Mouse (Mus musculus): ENCODE measurements around the gene Hepacam2.

Gene Hepacam2

DNA sequence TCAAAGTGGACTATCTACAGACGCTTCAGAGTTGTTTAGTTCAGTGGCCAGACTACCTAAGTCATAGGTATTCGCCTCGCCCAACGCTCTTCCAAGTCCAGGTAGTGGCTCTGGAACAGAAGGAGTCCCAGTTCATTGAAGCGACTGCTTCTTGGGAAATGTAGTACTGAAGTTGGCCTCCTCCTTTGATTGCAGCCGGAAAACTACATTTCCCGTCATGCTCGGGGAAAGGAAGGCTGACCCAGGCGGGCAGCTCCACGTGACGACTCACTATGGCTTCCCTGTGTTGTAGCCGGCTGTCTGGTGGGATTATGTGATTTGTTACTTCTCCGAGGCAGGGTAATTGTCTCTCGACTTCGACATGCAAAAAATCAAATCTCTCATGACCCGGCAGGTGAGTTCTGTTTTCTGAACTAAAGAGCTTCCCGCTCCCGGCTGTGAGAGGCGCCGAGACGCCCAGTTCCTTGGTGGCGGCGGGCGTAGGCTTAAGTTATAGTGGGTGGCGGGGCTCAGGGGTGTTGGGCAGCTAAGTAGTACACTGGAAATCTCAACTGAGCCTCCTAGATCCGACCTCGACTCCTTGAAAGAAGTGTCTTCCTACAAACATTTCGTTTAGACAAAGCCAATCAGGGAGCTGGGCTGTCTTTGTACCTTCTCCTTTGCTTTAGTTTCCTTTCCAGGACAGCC is at the start of gene Hepacam2, which contains the start of gene Vps50:
Gene Hepacam2 (minus strand): TSS at position 137 of the 687 bp plus-strand sequence.
Gene Vps50 (plus strand): TSS at position 221 of the 687 bp plus-strand sequence.
- DNase-seq = peak; percentile 92

DNA sequence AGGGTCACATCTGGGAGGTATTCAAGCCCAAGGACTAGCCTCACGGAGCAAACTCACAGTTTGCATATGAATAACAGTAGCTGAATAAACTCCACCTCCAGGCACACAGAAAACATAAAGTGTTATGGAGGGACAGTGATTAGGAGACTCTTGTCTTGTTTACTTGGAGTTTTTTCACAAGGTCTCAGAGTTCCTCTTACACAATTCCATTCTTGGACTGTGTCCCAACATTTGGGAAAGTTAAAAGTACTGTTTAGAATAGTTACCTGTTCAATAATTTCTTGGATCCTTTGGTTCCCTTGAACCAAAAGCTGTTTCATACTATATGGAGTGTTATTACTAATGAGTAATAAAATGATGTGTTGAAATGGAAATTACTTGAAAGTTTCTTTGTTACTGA is 46.9 kb upstream of the Hepacam2 start:
- DNase-seq = no peak

DNA sequence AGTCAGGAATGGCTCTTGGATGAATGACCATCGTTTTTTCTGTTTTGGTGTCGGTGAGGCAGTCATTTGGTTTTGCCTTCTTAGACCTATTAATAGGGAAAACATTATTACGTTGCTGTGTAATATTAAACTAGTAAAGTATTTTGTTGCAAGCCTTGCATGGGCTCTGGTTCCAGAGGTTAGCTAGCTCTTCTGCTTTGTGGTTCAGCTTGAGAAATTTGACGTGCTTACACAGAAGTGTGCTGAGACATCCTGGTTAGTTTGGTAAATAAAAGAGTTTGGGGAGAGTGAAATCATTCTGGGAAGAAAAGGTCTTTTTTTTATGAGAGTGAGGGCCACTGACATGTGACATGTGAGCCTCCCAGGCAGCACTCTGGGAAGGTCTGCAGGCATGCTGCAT is 45.8 kb upstream of the Hepacam2 start:
- no peak for DNase-seq

DNA sequence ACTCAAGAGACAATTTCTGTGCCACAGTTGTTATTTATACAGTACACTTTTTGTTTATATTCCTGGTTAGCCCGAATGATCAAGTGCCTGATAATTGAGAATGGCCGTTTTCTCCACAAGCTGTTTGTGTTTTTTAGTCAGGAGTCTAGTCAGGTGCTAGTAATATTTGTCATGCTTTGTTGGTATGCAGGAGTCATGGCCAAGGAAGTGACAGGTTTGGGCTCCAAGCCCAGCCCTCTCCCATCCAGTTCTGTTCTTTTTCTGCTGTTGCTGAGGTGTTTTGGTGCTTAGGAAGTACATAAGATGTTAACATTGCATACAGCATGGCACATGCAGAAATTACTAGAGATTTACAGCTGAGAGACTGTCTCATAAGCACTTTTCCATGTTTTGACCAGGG is 41.4 kb upstream of the Hepacam2 start:
- DNase-seq = no peak

DNA sequence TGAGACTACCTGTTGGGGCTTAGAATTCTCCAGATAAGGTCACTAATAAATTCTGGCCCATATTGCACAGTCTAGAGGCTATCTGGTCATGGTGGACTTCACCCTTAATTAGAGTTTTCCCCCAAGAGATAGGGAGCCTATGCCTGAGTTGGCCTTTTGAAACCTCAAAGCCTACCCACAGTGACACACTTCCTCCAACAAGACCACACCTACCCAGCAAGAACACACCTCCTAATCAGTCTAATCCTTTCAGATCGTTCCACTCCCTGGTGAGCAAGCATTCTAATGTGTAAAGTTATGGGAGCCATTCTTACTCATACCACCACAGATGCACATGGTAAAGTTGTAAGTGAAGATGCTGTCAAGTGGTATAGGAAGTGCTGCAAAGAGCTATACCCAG is 38.0 kb upstream of the Hepacam2 start:
- no peak for DNase-seq

DNA sequence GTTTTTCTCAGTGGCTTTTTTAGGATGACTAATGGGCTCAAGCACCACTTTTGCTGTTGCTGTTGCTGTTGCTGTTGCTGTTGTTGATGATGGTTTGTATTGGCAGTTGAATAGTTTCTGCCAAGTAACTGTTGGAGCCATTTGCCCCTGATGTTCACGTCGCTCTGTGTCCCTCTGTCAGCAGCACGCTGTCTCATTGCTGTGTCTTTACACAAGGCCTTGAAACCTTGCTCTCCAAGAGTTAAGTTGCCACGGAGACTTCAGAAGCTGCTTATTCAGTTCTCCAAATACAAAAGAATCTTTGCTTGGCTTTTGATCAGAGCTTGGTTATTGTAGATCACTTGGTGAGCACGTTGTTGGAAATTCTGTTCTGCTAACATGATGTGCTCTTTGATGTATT is 33.3 kb upstream of the Hepacam2 start:
- DNase-seq = no peak

DNA sequence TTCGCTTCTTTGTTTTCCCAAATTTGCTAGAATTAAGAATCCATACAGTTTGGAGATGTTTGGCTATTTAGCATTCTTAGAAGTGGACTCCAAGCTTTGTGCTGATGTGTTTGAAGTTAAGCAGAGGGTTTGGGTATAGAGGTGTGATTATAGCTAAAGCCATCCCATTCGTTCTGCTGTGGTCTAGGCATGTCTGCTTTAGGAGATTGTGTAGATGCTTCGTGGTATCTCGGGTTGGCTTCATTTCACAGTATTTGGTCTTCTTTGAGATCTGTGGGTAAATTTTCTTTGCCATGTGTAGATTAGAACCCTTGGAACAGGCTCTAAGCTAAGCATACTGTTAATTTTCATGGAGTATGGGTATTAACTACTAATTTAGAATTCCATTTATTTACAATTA is 30.1 kb upstream of the Hepacam2 start:
- DNase-seq = no peak

DNA sequence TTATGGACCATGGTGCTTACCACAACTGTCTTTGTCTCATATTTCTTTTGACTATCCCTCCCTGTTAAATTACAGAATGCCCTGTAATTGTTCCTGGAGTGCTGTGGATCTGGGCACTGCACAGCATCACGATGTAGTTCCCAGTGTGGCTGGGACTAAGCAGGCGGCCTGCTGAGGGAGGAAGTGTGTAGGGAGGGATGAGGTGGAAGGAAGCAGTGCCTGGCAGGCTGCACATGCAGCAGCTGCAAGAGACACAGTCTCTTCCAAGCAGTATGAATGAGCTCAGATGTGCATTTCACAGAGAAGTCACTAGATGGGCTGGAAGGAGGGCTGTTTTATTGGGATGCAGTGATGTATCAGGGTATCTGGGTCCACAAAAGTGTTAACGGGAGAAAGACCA is 14.5 kb upstream of the Hepacam2 start:
- DNase-seq = peak; percentile 62

DNA sequence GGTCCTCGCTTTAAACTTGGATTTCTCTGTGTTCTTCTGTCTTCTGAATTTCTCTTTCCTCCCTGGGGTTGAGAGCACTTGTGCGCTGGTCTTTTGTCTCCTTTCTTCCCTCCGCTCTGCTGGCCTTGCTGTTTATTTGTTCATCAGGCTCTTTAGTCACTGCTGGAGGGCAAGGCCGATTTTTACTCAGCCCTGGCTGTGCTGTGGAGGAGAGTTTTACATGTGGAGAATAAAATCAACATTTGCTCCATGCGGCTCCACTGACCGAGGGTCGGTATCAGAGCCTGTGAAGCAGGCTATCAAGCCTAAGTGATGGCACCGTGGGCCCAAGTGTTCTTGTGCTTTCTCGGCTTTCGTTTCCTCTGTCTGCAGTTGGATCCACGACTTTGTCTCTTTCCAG is 13.5 kb upstream of the Hepacam2 start:
- peak; percentile 31 for DNase-seq

DNA sequence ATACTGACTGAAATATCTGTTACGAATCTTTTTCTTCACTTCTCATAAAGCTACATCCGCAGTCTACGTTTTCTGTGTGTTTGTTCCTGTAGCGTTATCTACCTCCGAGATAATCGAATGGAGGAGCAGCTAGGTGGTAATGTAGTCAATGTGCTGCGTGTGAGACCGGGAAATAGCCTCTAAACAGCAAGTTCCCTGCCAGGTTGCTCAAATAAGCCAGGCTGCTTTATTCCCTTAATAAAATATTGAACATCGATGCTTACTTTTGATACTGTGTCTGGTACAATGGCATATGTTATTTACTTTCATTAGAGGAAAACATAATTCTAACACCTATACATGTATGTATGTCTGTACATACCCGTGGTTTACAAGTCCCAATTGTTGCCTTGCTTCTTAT is 13.0 kb upstream of the Hepacam2 start:
- no peak for DNase-seq

DNA sequence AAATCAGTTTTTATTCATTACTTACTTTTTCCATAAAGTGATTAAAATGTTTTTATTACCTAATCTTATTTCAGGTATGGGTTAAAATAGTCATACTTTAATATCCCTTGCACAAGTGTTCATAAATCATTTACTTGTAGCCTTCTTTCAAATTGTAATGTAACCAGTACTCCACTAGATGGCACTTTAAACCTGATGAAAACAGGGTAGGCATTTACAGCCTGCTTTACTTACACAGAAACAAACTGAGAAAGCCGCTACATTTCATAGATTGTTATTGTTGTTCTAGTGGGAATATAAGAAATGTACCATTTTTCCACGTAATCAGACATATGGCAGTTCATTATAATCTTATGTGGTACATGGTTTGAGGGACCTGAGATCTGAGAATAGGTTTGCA is 11.7 kb upstream of the Hepacam2 start:
- DNase-seq = no peak

DNA sequence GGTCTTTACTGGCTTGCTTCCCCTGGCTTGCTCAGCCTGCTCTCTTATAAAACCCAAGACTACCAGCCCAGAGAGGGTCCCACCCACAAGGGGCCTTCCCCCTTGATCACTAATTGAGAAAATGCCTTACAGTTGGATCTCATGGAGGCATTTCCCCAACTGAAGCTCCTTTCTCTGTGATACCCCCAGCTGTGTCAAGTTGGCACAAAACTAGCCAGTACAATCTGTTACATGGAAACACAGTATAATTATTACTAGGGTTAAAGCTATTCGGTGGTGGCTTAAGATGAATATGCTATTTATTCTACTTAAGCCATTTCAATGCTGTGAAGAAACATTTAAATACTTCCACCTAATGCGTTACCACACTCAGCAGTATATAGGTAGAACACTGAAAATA is 10.1 kb upstream of the Hepacam2 start:
- peak; percentile 42 for DNase-seq

DNA sequence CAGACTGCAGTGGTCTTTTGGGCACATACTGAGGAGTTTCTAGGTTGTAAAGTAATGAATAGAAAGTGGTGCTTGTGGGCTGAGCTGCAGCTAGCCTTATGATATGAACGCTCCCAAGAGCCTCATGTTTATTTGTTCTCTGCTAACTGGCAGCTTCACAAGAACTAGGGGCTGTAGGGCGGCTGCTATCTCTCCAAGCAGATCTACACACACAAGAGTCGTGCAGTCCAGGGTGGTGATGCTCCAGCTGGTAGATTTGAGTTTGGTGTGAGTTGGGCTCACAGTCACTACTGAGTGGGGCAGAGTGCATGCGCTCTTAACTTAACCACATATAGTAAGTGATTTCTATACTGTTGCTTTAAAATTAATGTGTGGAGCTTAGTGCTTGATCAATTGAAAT is 9.0 kb upstream of the Hepacam2 start:
- DNase-seq = no peak

DNA sequence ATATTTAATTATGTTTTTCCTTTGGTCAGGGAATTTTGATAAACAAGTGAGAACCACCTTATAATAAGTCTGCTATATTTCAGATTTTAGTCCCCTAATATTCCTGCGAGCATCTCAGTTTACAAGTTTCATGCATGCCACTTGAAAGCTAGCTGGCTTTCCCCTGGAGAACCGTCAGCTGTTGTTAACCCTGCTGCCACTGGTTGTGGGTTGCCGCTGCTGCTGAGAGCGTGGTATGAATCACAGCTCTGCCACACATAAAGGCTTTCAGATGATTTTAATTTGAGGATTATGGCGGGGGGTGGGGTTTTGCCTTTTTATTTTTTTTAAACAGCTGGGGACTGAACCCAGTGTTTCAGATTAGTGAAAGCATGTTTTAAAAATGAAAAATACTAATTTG is 7.2 kb upstream of the Hepacam2 start:
- no peak for DNase-seq

DNA sequence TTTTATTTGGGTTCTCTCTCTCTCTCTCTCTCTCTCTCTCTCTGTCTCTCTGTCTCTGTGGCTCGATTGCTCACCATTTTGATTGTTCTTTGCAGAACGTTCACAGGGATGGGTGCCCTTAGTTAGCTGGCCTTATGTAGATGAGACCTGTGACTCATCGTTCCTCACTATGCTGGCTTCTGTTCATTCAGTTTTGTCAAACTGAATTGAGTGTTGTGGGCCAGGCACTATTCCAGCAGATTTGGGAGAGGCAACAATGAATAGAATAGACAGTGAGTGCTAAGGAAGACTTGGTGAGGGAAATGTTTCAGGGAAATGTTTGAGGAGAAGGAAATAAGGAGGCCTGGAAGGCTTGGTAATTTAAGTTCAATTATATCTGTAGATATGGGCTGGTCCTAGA is 2.2 kb upstream of the Hepacam2 start:
- DNase-seq = no peak

DNA sequence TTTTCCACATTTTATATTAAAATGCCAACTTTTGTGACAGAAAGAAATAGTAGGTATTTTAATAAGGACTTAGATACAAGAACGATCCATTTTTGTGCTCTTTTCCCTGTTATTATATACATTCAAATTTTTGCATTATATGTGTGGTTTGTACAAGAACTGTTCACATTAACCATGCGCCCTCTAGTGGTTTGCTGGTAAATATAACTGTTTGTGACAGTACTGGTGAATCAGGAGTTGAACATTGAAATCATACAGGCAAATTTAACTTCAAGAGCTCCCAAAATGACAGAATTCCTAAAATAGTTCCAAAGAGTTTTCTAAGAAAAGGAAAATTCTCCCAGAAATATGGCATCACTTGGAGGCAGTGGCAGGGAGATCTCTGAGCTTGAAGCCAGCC is 1.9 kb downstream of the Hepacam2 start:
- no peak for DNase-seq

DNA sequence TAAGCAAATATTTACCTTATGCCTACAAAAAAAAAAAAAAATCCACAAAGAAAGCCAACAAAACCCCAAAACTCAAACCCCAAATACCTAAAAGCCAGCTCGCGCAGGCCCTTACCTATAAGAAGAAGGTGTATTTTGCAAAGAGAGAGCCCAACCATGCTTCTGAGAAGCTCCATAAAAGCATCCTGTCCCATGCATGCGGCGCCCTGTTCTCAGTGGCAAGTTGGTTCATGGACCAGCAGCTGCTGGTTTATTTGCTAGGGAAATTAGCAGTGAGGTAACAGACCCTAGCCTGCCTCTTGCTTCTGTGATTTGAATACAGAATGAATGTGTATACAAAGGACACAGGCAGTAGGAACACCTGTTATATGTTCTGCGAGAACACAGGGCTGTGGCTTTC is 3.8 kb downstream of the Hepacam2 start:
- DNase-seq = no peak

DNA sequence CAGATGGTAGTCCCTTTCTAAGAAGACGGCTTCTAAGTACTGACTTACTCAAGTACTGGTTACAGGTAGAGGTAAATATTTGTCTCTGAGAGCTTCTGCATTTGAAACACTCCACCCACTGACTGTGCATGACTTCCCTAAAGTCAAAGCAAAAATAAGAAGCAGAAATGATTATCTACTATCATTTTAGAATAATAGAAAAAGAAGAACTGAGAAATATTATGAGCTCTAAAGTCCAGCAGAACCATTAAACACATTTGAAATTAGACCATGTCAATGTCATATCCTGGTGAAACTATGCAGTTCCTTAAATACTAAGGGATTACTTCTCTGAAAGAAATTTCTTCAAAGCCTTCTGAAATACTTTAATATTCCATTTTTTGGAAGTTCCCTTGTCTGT is 10.7 kb downstream of the Hepacam2 start:
- no peak for DNase-seq

DNA sequence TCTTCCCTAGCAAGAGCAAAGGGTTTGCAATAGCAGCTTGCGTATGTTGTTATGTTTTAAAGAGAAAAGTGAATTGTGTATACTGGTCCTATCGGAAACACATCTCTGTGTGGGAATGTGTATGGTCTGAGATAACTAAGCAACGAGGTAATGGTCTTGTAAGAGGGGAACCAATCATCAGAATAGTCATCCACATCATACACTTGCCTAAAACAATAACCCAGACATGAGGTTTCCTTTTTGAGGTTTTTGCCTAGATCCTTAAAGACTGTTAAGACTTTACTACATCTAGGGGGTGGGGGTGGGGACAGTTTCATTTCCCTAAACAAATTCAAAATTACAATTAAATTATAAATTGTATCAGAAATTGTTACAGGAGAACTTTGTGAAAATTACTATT is 13.0 kb downstream of the Hepacam2 start:
- no peak for DNase-seq

DNA sequence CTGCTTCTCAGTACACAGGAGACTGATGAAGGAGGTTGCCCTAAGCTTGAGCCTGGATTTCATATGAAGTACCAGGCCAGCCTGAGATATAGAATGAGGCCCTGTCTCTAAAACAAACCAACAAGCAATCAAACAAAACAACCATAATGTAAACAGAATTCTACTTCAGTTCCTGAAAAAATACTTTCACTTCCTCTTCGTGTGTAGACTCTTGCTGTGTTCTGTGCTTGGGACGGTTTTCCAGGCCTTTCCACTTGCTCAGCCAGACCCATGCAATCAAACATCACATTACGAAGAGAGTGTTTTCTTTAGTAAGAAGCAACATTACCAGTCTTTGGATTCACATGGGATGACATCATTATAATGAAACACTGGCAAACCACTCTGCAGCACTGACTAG is 16.4 kb downstream of the Hepacam2 start:
- DNase-seq = no peak

DNA sequence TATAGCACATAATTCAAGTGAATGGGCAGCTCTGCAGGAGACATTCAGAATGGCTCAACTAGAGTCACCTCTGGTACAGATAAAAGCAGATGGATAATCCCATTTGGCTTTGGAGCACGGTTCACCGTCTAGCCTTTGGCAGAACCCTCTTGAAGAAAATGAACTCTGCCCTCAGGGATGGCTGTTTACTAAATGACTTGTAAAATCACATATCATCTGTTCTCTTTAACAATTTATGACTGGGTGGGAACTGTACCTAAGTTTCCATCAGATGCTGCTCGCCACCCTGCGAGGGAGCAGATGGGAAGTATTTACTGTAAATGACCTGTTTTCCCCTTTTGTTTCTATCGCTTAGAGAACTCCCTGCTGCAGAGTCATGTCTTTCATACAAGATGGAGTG is 18.2 kb downstream of the Hepacam2 start:
- DNase-seq = no peak

DNA sequence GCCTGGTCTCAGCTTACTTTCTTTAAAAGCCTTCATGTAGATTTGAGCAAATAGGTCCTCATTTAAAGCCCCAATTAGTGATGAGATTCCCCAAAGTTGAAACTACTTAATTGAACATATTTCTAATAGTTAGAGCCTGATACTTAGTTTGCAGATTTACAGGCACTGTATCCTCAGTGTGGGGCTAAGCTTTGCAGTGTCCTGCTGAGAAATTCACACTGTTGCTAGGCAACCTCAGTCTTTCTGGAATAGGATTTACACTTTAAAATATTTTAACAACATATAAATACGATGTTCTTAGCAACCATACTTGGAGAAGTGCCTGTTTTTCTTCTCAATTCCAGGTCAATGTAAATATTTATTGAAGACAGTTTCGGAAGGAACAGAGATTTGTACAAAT is 21.8 kb downstream of the Hepacam2 start:
- no peak for DNase-seq

DNA sequence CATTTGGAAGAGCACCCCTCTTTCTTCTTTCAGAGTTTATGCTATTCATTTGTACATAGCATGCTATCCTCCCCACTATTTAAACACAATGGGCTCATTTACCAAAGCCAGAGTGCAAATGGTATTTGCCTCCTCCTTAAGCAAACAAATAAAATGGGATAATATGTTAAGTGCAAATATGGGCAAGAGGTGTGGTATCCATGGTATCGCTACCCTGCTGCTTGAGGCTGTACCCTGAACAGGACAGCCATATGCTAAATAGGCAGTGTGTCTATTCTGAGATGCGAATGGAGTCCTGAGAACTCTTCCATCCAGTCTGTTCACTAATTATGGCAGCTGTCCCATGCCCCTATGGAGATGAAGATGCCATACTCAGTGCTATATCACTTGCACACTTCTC is 27.4 kb downstream of the Hepacam2 start:
- DNase-seq = no peak

DNA sequence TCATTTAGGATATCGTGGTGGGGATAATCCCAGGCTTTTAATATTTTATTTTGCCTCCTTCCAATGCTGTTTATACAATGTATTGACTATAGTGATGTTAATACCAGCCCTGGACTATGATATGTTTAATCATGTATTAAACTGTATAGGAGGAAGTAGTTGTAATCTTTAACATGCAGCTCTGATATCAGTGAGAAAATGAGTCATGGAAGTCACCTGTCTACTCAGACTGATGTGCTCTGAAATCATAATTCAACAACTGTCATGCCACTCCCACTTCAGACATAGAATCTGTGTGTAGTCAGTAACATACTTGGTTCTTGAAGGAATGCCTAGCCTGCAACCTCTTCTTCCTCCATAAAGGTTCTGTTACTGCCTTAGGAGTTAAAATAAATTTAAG is 29.5 kb downstream of the Hepacam2 start:
- no peak for DNase-seq

DNA sequence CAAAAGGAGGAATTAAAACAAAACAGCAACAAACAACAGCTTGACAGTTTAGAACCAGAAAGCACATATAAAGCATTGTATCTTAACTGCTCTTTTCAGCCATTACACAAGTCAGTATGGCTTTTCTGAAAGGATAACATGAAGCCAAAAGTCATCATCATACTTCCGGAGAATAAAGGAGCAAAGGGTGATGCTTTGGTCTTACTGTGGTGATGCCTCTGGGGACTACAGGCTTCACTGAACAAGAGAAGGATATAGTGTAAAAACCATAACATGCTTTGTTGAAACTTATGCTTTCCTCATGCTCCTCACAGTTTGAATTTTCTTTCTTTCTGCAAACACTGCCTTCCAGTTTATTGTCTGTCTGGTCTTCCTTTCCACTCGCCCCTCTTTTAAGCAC is 34.5 kb downstream of the Hepacam2 start:
- no peak for DNase-seq

DNA sequence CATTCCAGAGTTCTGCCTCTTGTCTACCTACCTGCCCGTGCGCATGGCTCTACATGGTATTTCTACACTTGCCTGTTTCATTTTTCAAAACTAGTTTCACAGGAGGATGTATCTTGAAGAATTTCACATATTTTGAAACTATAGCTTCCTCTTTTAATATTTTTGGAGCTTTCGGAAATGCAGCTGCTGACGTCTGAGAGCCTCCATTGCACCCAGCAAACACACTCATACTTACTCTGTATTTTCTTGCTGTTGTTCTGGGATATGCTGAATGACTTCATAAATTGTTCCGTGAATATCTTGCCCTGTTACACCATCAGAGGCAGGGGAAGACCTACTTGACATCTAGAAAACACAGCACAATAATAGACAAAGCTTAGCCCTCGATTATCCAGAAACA is 35.1 kb downstream of the Hepacam2 start:
- DNase-seq = no peak
